Mouse (Mus musculus): ENCODE data around the gene Aipl1.

GRCm38 (mm10) chr11:72005547-72005946 is 31.8 kb downstream of the Aipl1 start:
- no peak for TF ChIP-seq POLR2A (IDR thresholded peaks at IDR 0.05; ENCODE audit: control insufficient read depth, extremely low read depth, insufficient read depth, low read length, poor library complexity)
- TF ChIP-seq CTCF (IDR thresholded peaks at IDR 0.05; ENCODE audit: borderline replicate concordance, control insufficient read depth, extremely low read depth, insufficient read depth, low read length, poor library complexity), result no peak
